Mouse (Mus musculus) small intestine, adult 2 months (tissue): ENCODE measurements around the gene Suclg2. TPM values are rescaled to one million over a fixed set of nuclear protein-coding genes. Genes with fewer than 3 reads are reported as not detected.

Experiments
- H3K27ac ChIP-seq: fragments of 200-500 bp; 2 replicates; pipeline ENCODE4 v1.5.1; 2012; ENCODE audit warnings: low read depth, low read length, control low read depth, inconsistent platforms; ENCODE audit not compliant: insufficient read depth
- H3K27me3 ChIP-seq: fragments of 200-500 bp; 2 replicates; pipeline ENCODE4 v1.6.1; 2012; ENCODE audit warnings: mild to moderate bottlenecking, moderate library complexity, low read length, inconsistent platforms; ENCODE audit not compliant: control insufficient read depth, insufficient read depth
- H3K36me3 ChIP-seq: fragments of 200-500 bp; 2 replicates; pipeline ENCODE4 v1.6.1; 2012; ENCODE audit warnings: mild to moderate bottlenecking, low read length, control low read depth, inconsistent platforms; ENCODE audit not compliant: control insufficient read depth, insufficient read depth
- H3K4me1 ChIP-seq: fragments of 200-500 bp; 2 replicates; pipeline ENCODE4 v1.6.1; 2012; ENCODE audit warnings: low read length, inconsistent platforms, mixed read lengths; ENCODE audit not compliant: control insufficient read depth, insufficient read depth, insufficient read length
- H3K4me3 ChIP-seq: fragments of 200-500 bp; 2 replicates; pipeline ENCODE4 v1.5.1; 2012; ENCODE audit warnings: low read depth, mild to moderate bottlenecking, control low read depth, inconsistent platforms, low read length, moderate library complexity
- CTCF ChIP-seq: fragments of 200-500 bp; IDR thresholded peaks from 2 replicates; pipeline ENCODE4 v1.5.1; 2012; ENCODE audit warnings: low read depth, mild to moderate bottlenecking, control low read depth, inconsistent platforms, low read length, moderate library complexity, mixed read lengths; ENCODE audit not compliant: insufficient replicate concordance, insufficient read length; ENCODE audit errors: extremely low read depth
- POLR2A ChIP-seq: fragments of 200-500 bp; IDR thresholded peaks from 2 replicates; pipeline ENCODE4 v1.6.1; 2012; ENCODE audit warnings: low read depth, mild to moderate bottlenecking, control low read depth, inconsistent platforms, low read length, moderate library complexity
- WGBS: fragments of 180-500 bp; shearing (Covaris S2); methylation state at CpG from one replicate; pipeline ENCODE4 v1.1.7; 2018; 5-methylcytosine and 5-hydroxymethylcytosine counted together
- polyA plus RNA-seq: library from polyadenylated mRNA; depleted of rRNA; stranded (reverse); fragments of >200 nt; gene quantifications from 2 replicates; pipeline ENCODE4 v1.2.3, GENCODE M21; 2012

Suclg2 gene
- polyA plus RNA-seq, 1 experiment: 13.1 TPM

DNA sequence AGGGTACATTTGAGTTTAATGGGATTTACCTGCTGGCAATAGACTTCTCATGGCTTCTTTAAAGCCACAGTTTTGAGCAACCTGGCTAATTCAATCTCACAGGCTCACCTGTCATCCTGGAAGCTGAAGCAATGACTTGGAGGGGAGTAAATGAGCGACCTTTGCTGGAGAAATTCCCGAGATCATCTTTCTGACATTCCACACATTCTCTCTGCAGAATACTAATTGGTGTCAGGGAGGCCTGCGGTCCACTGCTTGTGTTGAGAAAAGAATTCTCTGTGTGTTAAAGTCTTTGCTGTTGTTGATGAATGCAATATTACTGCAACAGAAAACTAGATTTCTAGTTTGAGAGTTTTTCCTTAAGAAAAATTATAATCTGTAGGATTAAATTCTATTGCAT lies 39.3 kb downstream of the Suclg2 start:
- 75% methylated on average over 3 of the region's 3 CpGs for WGBS
- TF ChIP-seq CTCF (no peak), POLR2A (no peak)
- Histone ChIP-seq H3K27ac (no peak overlapping the region), H3K27me3 (no peaks in the 10 kb centered on the region), H3K4me1 (no peaks in the 10 kb centered on the region; the same call in 1 of the 2 replicates), H3K4me3 (no peak overlapping the region), H3K36me3 (0 out of 2 replicates have a peak, but pooled peaks cover 2% of the 10 kb centered on the region)

DNA sequence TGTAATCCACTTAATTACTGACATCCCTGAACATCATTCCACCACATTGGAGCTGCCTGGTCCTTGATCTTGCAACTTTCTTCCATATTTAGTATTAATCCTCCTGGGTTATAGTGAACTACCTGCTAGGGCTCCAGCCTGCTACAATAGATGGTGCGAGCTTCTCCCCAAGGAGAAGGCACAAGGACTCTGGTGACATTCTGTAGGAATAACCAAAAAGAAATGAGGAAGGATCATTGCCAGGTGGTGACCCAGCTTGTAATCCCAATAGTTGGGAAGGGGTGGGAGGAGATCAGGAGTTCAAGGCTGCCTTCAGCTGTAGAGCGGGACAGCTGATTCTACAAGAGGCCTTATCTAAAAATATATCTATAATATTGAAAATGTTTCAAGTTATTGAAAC lies 41.6 kb downstream of the Suclg2 start:
- Histone ChIP-seq H3K4me1 (no peaks in the 10 kb centered on the region; the same call in 1 of the 2 replicates), H3K27ac (no peak overlapping the region), H3K4me3 (no peak overlapping the region), H3K36me3 (0 out of 2 replicates have a peak, but pooled peaks cover 2% of the 10 kb centered on the region), H3K27me3 (no peaks in the 10 kb centered on the region)
- TF ChIP-seq POLR2A (no peak), CTCF (no peak)
- 94% methylated on average over 2 of the region's 2 CpGs for WGBS

DNA sequence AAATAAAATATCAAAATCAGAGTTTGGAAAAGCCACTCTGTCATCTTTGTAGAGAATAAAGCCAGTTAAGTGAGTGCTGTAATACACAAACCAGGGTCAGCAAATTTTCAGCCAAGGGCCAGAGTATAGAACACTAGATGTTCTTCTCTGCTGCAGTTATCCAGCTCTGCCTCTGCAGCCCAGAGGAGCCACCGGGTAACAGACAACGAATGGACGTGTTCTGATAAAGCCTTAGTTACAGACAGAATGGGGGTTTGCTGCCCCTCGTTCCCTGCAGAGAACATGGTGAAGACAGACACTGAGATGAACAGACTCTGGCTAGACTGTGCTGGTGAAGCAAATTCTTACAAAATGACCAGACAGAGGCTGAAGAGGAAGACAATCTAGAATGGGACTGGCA lies 42.2 kb downstream of the Suclg2 start:
- H3K27me3 ChIP-seq: no peaks in the 10 kb centered on the region
- 87% methylated on average over 4 of the region's 4 CpGs for WGBS
- TF ChIP-seq POLR2A (no peak), CTCF (no peak)
- no peak overlapping the region for H3K4me3 ChIP-seq
- H3K36me3 ChIP-seq: peaks cover 2% of the 10 kb centered on the region; the same call in 1 of the 2 replicates
- no peak overlapping the region for H3K27ac ChIP-seq
- H3K4me1 ChIP-seq: no peaks in the 10 kb centered on the region; the same call in 1 of the 2 replicates

DNA sequence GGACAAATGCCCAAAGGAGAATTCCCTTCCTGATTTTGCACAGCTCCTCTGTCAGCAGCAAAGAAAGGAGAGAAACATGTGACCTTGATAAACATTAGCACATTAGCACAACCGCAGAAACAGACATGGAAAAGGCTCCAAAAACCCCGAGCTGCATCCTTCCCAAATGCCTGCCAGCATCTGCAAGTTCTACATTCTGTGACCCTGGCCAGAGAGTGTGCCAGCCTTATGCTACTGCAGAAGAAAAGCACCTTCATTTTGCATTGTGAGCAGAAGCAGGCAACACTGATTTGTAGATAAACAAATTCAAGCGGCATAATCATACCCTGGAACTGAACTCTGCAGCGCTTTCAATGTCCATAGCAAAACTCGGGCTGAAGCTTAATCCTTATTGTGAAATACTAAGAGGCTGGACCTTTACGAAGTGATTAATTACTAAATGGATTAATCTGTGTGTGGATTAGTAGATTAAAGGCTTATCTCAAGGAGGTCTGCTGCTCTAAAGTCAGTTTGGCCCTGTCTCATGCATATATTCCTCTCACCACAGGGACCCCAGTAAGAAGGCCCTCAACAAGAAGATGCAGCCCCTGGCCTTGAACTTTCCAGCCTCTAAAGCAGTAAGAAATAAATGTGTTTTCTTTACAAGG lies 43.4 kb downstream of the Suclg2 start:
- Histone ChIP-seq H3K27me3 (no peaks in the 10 kb centered on the region), H3K36me3 (peaks cover 2% of the 10 kb centered on the region; the same call in 1 of the 2 replicates), H3K4me1 (no peaks in the 10 kb centered on the region; the same call in 1 of the 2 replicates), H3K4me3 (no peak overlapping the region), H3K27ac (no peak overlapping the region)
- 57% methylated on average over 6 of the region's 6 CpGs for WGBS
- TF ChIP-seq POLR2A: no peak
- TF ChIP-seq CTCF: no peak

DNA sequence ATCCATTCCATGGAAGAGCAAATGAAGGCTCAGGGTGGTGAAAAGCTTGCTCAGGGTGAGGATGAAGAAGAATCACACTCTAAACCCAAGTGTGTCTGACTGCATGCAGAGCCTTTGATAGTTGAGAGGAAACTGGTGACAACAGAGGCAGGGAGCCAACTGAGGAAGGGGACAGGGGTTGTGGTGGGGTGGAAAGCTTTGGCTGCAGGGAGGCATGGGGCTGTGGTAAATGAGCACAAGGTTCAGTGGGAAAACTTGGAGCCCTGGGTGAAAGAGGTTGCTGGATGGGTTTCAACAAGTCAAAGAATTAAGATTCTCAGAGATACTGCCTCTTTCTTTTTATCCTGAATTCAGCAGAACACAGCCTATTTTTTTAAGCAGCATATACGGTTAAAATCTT lies 43.9 kb downstream of the Suclg2 start:
- no peaks in the 10 kb centered on the region; the same call in 1 of the 2 replicates for H3K4me1 ChIP-seq
- no peaks in the 10 kb centered on the region for H3K27me3 ChIP-seq
- WGBS: 70% methylated on average over 1 of the region's 1 CpGs
- no peak for TF ChIP-seq CTCF
- TF ChIP-seq POLR2A: no peak
- no peak overlapping the region for H3K27ac ChIP-seq
- H3K4me3 ChIP-seq: no peak overlapping the region
- peaks cover 2% of the 10 kb centered on the region; the same call in 1 of the 2 replicates for H3K36me3 ChIP-seq

DNA sequence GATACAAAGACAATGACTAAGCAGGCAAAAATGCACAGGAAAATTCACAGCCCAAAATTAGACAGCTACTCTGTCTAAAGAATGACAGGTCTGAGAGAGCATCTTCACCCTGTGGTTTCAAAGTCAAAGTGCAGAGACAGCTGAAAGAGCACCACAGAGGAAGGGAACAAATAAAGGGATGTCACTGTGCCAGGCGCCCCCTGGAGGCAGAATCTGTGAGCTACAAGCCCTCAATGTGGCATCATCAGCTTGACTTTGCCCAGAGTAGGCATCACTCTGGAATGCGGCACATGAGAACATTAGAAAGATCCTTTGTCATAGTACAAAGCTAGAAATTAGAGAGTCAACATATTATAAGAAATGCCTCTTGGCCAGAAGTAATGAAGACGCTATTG lies 49.3 kb downstream of the Suclg2 start:
- WGBS: 66% methylated on average over 3 of the region's 3 CpGs
- Histone ChIP-seq H3K27ac (no peak overlapping the region), H3K27me3 (no peaks in the 10 kb centered on the region), H3K4me3 (no peak overlapping the region), H3K36me3 (no peaks in the 10 kb centered on the region; the same call in 1 of the 2 replicates), H3K4me1 (no peaks in the 10 kb centered on the region)
- TF ChIP-seq POLR2A (no peak), CTCF (peak; percentile 70; the same call in 1 of the 2 replicates)

DNA sequence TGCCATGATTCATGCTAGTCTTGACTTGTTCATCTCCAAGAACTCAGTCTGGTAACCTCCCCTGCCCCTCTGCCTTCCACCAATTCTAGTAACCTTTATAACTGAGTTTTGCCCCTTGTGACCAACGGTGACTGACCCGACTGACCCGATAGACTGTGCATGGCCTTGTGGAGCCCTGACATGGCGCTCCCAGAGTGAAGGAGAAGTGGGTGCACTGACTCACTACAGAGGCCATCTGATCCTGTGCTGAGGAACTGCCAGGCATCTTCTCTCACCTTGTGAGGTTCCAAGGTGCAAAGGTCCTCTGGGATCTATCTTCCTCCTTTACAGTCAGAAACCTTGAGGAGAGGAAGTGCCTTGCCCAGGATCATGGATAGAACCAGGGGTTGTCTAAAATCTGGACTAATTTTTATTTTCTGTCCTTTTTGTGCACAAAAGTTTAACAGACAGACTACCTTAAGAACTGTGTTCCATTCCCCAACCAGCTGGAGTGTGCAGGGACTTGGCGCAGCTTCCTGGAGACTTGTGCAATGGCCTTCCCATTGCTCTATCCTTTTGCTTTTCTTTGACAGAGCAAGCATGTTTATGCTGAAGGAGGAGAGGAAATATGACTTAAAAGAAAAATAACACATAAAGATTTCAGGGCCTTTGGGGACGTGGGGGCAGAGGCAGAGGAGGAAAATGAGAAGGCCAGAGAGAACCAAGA lies 49.8 kb downstream of the Suclg2 start:
- Histone ChIP-seq H3K4me1 (no peaks in the 10 kb centered on the region), H3K27me3 (no peaks in the 10 kb centered on the region), H3K27ac (no peak overlapping the region), H3K36me3 (no peaks in the 10 kb centered on the region; the same call in 1 of the 2 replicates), H3K4me3 (no peak overlapping the region)
- 96% methylated on average over 6 of the region's 6 CpGs for WGBS
- no peak for TF ChIP-seq POLR2A
- no peak for TF ChIP-seq CTCF
